Mouse (Mus musculus) cerebellum, postnatal 10 days (tissue): ENCODE measurements at regions not wholly inside any gene's neighbourhood (a gene's known extent, or its start where the extent isn't known, plus 50 kb on each side); places are given as distances from the start of the nearest gene placed in this dataset.
A peak's percentile ranks its signal among the peaks of the same experiment; 100 is the strongest.

ENCODE experiments used
- DNase-seq, 2 experiments: peaks; one replicate each; pipeline ENCODE4 v3.0.0; 2021; ENCODE audit warnings: mixed read lengths in 2 of 2

- peak; percentile 33 to 56 for DNase-seq
Measured at GRCm38 (mm10) chr3:19747361-19747760, 118.9 kb upstream of the 1700064H15Rik start.

GRCm38 (mm10) chr3:19751946-19752345 is 123.5 kb upstream of the 1700064H15Rik start:
- peak; percentile 3 to 12 for DNase-seq

- DNase-seq = peak; percentile 25 to 46
Measured at GRCm38 (mm10) chr3:19754011-19754410, 125.5 kb upstream of the 1700064H15Rik start.

GRCm38 (mm10) chr3:19754636-19755035 is 126.2 kb upstream of the 1700064H15Rik start:
- DNase-seq = no peak

- no peak for DNase-seq
Measured at GRCm38 (mm10) chr3:19755136-19755535, 126.7 kb upstream of the 1700064H15Rik start.

- DNase-seq = no peak
Measured at GRCm38 (mm10) chr3:19798543-19799106, 158.2 kb upstream of the Cp start.

GRCm38 (mm10) chr3:19810034-19810433 is 146.8 kb upstream of the Cp start:
- no peak for DNase-seq

- DNase-seq = no peak
Measured at GRCm38 (mm10) chr3:19824904-19825303, 131.9 kb upstream of the Cp start.

- DNase-seq = peak in 1 of 2 experiments; percentile 11
Measured at GRCm38 (mm10) chr3:19828518-19829246, 128.2 kb upstream of the Cp start.

GRCm38 (mm10) chr3:19829752-19830151 is 127.1 kb upstream of the Cp start:
- no peak for DNase-seq

- DNase-seq = no peak
Measured at GRCm38 (mm10) chr3:19848031-19848735, 108.7 kb upstream of the Cp start.

GRCm38 (mm10) chr3:19848736-19849269 is 108.1 kb upstream of the Cp start:
- no peak for DNase-seq

- no peak for DNase-seq
Measured at GRCm38 (mm10) chr3:19882623-19883022, 74.2 kb upstream of the Cp start.

GRCm38 (mm10) chr3:19888405-19888804 is 68.4 kb upstream of the Cp start:
- no peak for DNase-seq

- no peak for DNase-seq
Measured at GRCm38 (mm10) chr3:19894258-19894629, 62.6 kb upstream of the Cp start.

GRCm38 (mm10) chr3:19894630-19895578 is 62.0 kb upstream of the Cp start:
- peak; percentile 98 for DNase-seq

- no peak for DNase-seq
Measured at GRCm38 (mm10) chr3:19895755-19896154, 61.1 kb upstream of the Cp start.

GRCm38 (mm10) chr3:19897140-19897539 is 59.7 kb upstream of the Cp start:
- DNase-seq = no peak

- DNase-seq = no peak
Measured at GRCm38 (mm10) chr3:19902226-19902625, 54.6 kb upstream of the Cp start.

- DNase-seq = peak; percentile 73 to 74
Measured at GRCm38 (mm10) chr3:19904446-19905275, 52.2 kb upstream of the Cp start.
